Mouse (Mus musculus): ENCODE data around the gene Plpp7. TPM values are rescaled to one million over a fixed set of nuclear protein-coding genes. Genes with fewer than 3 reads are reported as not detected.

Gene Plpp7
- total and polyA plus RNA-seq, 3 experiments: 7.3 to 15.1 TPM; not detected in 1

GRCm38 (mm10) chr2:32111268-32111667 is 15.9 kb downstream of the Plpp7 start:
- H3K9me3 ChIP-seq (replicated peaks; ENCODE audit: insufficient read depth, low read length): no peaks in the 10 kb centered on the region
- H3K36me3 ChIP-seq (ENCODE audit: control insufficient read depth in 1 of 2, insufficient read depth in 2 of 2, low read length in 2 of 2): no peaks in the 10 kb centered on the region
- H3K9ac ChIP-seq (ENCODE audit: control insufficient read depth, low read depth, low read length, poor library complexity, severe bottlenecking): no peak overlapping the region
- H3K4me1 ChIP-seq (ENCODE audit: control insufficient read depth in 1 of 2, insufficient read depth in 2 of 2, low read length in 2 of 2): peaks cover 7 to 12% of the 10 kb centered on the region in 2 experiments; a peak in 3 of 4 replicates
- DNase-seq (ENCODE audit: low read depth, low spot score): no peak
- H3K79me2 ChIP-seq (ENCODE audit: control insufficient read depth, insufficient read depth, low read length, poor library complexity): no peaks in the 10 kb centered on the region
- no peak overlapping the region for H3K27ac ChIP-seq (ENCODE audit: control insufficient read depth, low read depth, low read length)
- TF ChIP-seq ETS1 (IDR thresholded peaks at IDR 0.05; ENCODE audit: low read depth, low read length): no peak
- TF ChIP-seq ZNF384 (IDR thresholded peaks at IDR 0.05; ENCODE audit: low read depth, low read length): no peak
- TF ChIP-seq UBTF (IDR thresholded peaks at IDR 0.05; ENCODE audit: borderline replicate concordance, insufficient read depth, low read depth, low read length): no peak
- TF ChIP-seq POLR2AphosphoS2 (IDR thresholded peaks at IDR 0.05; ENCODE audit: low read length): no peak
- H3K27me3 ChIP-seq (ENCODE audit: control insufficient read depth in 1 of 2, insufficient read depth in 2 of 2, low read length in 2 of 2): no peaks in the 10 kb centered on the region
- no peak overlapping the region for H3K4me3 ChIP-seq (ENCODE audit: control insufficient read depth in 1 of 2, insufficient read depth in 1 of 2, low read depth in 2 of 2, low read length in 2 of 2)

DNA sequence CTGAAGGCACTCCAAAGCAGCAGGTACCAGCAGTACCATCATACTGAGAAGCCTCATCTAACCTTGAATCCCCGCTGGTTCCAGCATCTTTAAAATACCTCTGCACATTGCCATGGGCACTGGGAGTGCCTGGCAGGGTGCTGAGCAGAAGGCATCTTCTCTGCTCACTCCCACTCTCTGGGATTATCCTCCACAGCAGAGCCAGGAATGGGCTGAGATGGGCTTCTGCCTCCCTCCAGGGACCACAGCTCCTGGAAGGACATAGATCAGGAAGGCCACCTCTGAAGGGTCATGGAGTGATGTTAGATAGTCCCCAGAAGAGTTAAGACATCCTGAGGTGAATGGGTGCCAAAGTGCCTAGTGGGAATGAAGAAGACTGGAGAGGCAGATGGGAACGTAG is 17.2 kb downstream of the Plpp7 start:
- Histone ChIP-seq H3K4me3 (ENCODE audit: control insufficient read depth in 1 of 2, insufficient read depth in 1 of 2, low read depth in 2 of 2, low read length in 2 of 2) (no peak overlapping the region), H3K36me3 (ENCODE audit: control insufficient read depth in 1 of 2, insufficient read depth in 2 of 2, low read length in 2 of 2) (no peaks in the 10 kb centered on the region), H3K4me1 (ENCODE audit: control insufficient read depth in 1 of 2, insufficient read depth in 2 of 2, low read length in 2 of 2) (peaks cover 7 to 12% of the 10 kb centered on the region in 2 experiments; a peak in 3 of 4 replicates), H3K9ac (ENCODE audit: control insufficient read depth, low read depth, low read length, poor library complexity, severe bottlenecking) (no peak overlapping the region), H3K79me2 (ENCODE audit: control insufficient read depth, insufficient read depth, low read length, poor library complexity) (no peaks in the 10 kb centered on the region), H3K27me3 (ENCODE audit: control insufficient read depth in 1 of 2, insufficient read depth in 2 of 2, low read length in 2 of 2) (no peaks in the 10 kb centered on the region), H3K9me3 (replicated peaks; ENCODE audit: insufficient read depth, low read length) (no peaks in the 10 kb centered on the region), H3K27ac (ENCODE audit: control insufficient read depth, low read depth, low read length) (no peak overlapping the region)
- no peak for DNase-seq (ENCODE audit: low read depth, low spot score)
- TF ChIP-seq MEF2A (IDR thresholded peaks at IDR 0.05; ENCODE audit: extremely low read depth, insufficient replicate concordance, low read depth, low read length, poor library complexity, severe bottlenecking) (no peak), TCF12 (IDR thresholded peaks at IDR 0.05; ENCODE audit: low read depth, low read length) (no peak), BHLHE40 (IDR thresholded peaks at IDR 0.05; ENCODE audit: borderline replicate concordance, low read depth, low read length) (no peak), TBP (IDR thresholded peaks at IDR 0.05; ENCODE audit: low read depth, low read length) (no peak), CHD1 (IDR thresholded peaks at IDR 0.05; ENCODE audit: low read depth, low read length) (no peak), GATA1 (IDR thresholded peaks at IDR 0.05; ENCODE audit: low read depth, low read length) (no peak), RCOR1 (IDR thresholded peaks at IDR 0.05; ENCODE audit: low read depth, low read length) (no peak), KAT2A (conservative IDR thresholded peaks at IDR 0.05; ENCODE audit: low read depth, low read length) (no peak), E2F4 (IDR thresholded peaks at IDR 0.05; ENCODE audit: borderline replicate concordance, low read depth, low read length) (no peak)

DNA sequence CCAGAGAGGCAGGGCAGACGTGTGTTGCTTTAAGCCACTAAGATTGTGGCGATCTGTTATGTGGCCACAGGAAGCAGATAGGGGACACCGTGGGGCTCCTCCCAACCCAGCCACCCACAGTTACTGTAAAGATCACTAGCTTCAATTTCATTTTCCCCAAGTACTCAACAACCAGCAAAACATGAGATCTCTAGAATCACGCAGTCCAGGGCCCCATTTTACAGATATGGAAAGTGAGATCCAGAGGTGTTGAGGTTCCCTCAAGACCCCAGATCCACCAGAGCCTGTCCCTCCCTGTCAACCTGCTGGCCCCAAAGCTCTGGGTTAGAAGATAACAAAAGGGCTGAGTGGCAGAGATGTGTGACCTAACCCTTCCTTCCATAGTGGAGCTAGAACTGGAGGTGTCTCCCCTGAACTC is 20.5 kb downstream of the Plpp7 start:
- H3K9me3 ChIP-seq (replicated peaks; ENCODE audit: insufficient read depth, low read length): no peaks in the 10 kb centered on the region
- no peaks in the 10 kb centered on the region for H3K79me2 ChIP-seq (ENCODE audit: control insufficient read depth, insufficient read depth, low read length, poor library complexity)
- H3K4me1 ChIP-seq (ENCODE audit: control insufficient read depth in 1 of 2, insufficient read depth in 2 of 2, low read length in 2 of 2): peaks cover 7 to 14% of the 10 kb centered on the region in 2 experiments; a peak in 3 of 4 replicates
- no peak overlapping the region for H3K4me3 ChIP-seq (ENCODE audit: control insufficient read depth in 1 of 2, insufficient read depth in 1 of 2, low read depth in 2 of 2, low read length in 2 of 2)
- no peaks in the 10 kb centered on the region for H3K36me3 ChIP-seq (ENCODE audit: control insufficient read depth in 1 of 2, insufficient read depth in 2 of 2, low read length in 2 of 2)
- H3K27ac ChIP-seq (ENCODE audit: control insufficient read depth, low read depth, low read length): peak overlapping the region; percentile 34
- H3K27me3 ChIP-seq (ENCODE audit: control insufficient read depth in 1 of 2, insufficient read depth in 2 of 2, low read length in 2 of 2): no peaks in the 10 kb centered on the region
- peak; percentile 47 for DNase-seq (ENCODE audit: low read depth, low spot score)
- peak; percentile 57 to 60; a peak in 3 of 4 replicates for TF ChIP-seq EP300 (IDR thresholded peaks at IDR 0.05; ENCODE audit: low read depth in 1 of 2, low read length in 2 of 2)
- TF ChIP-seq GATA1 (IDR thresholded peaks at IDR 0.05; ENCODE audit: low read depth, low read length): peak; percentile 38; the same call in 1 of the 2 replicates
- peak; percentile 25; the same call in 1 of the 2 replicates for TF ChIP-seq RCOR1 (IDR thresholded peaks at IDR 0.05; ENCODE audit: low read depth, low read length)
- TF ChIP-seq TAL1 (IDR thresholded peaks at IDR 0.05; ENCODE audit: low read length): peak; percentile 33; the same call in 1 of the 2 replicates
- no peak for TF ChIP-seq SMC3 (IDR thresholded peaks at IDR 0.05; ENCODE audit: low read depth, low read length)
- no peak for TF ChIP-seq HCFC1 (IDR thresholded peaks at IDR 0.05; ENCODE audit: low read depth, low read length)
- no peak overlapping the region for H3K9ac ChIP-seq (ENCODE audit: control insufficient read depth, low read depth, low read length, poor library complexity, severe bottlenecking)

All from MEL (cell line).